Comparison of ENCODE assay signal across 9 mouse cellular contexts in the genomic region with DNA sequence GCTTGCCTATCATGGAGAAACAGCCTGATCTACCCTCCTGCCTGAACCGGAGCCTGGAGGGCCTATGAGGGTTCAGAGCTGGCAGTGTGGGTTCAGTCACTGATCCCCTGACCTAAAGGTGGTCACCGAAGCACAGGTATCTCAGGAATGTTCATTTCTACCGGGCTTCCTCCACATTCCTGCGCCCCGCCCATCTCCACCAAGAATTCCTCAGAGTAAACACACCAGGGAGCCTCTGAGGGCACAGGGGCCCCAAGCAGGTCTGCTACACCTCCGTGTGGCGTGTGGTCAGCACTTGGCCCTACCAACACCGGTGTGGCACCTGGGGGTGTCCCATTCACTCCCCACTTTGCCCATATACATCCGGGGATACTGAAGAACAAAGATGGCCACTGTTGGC. TPM values are rescaled to one million over a fixed set of nuclear protein-coding genes. Genes with fewer than 3 reads are reported as not detected.
DNase-seq lines count a peak whose midpoint lies in the region; ATAC-seq and TF ChIP-seq lines count a peak whose summit lies in the region.
"Had no signal": no experiment of that assay in that cellular context is flagged by ENCODE, and none has a peak within 500 bp of the region (broad histone marks: within the 10 kb centered on the region; RNA-seq: fewer than 3 reads in every experiment).

No protein-coding gene starts in this region.

- no peaks in the 10 kb centered on the region; the same call in 1 of the 2 replicates for H3K27me3 ChIP-seq in E14TG2a.4 (ENCODE audit: insufficient read depth, low read length)
- peaks cover 24% of the 10 kb centered on the region for H3K27me3 ChIP-seq in limb, embryonic 10.5 days (ENCODE audit: low read depth, poor library complexity, severe bottlenecking)
- no peaks in the 10 kb centered on the region; the same call in 1 of the 2 replicates for H3K27me3 ChIP-seq in thymus, adult 2 months (ENCODE audit: control insufficient read depth, insufficient read depth, low read length)

- no peak for ATAC-seq in megakaryocyte, adult 5-6 weeks (ENCODE audit: poor library complexity, severe bottlenecking)
- ATAC-seq: inflammation-experienced regulatory T-cells, adult 6 months had no signal

- no peaks in the 10 kb centered on the region for H3K9me3 ChIP-seq in E14TG2a.4 (ENCODE audit: low read length)
- H3K9me3 ChIP-seq in limb, embryonic 10.5 days (replicated peaks) = no peaks in the 10 kb centered on the region

- H3K36me3 ChIP-seq in E14TG2a.4 (ENCODE audit: insufficient read depth, low read length) = peaks cover 79% of the 10 kb centered on the region
- no peaks in the 10 kb centered on the region for H3K36me3 ChIP-seq in limb, embryonic 10.5 days
- no peaks in the 10 kb centered on the region for H3K36me3 ChIP-seq in thymus, adult 2 months (ENCODE audit: control insufficient read depth, insufficient read depth, low read length)

- WGBS in limb, embryonic 10.5 days = 73% methylated on average over 9 of the region's 9 CpGs
- 89% methylated on average over 9 of the region's 9 CpGs for whole genome bisulfite sequencing in thymus, adult 2 months

- peak overlapping the region; percentile 96 for H3K4me3 ChIP-seq in E14TG2a.4 (replicated peaks; ENCODE audit: low read length)
- H3K4me3 ChIP-seq in limb, embryonic 10.5 days = no peak overlapping the region
- no peak overlapping the region for H3K4me3 ChIP-seq in thymus, adult 2 months (ENCODE audit: control insufficient read depth, insufficient read depth, low read length)

- H3K4me1 ChIP-seq in E14TG2a.4 (replicated peaks; ENCODE audit: low read depth, low read length) = peaks cover 98% of the 10 kb centered on the region
- H3K4me1 ChIP-seq in limb, embryonic 10.5 days = peaks cover 70% of the 10 kb centered on the region
- H3K4me1 ChIP-seq in thymus, adult 2 months (replicated peaks; ENCODE audit: control insufficient read depth, insufficient read depth, low read length) = no peaks in the 10 kb centered on the region; the same call in 1 of the 2 replicates

- 0 out of 2 replicates have a peak overlapping the region, but pooled peaks have one; percentile 15 for H3K27ac ChIP-seq in limb, embryonic 10.5 days
- no peak overlapping the region for H3K27ac ChIP-seq in thymus, adult 2 months (ENCODE audit: control insufficient read depth, insufficient read depth, low read length)

- TF ChIP-seq CTCF in E14TG2a.4 (conservative IDR thresholded peaks at IDR 0.05; ENCODE audit: low read length) = no peak
- no peak for TF ChIP-seq CTCF in thymus, adult 2 months (IDR thresholded peaks at IDR 0.05; ENCODE audit: borderline replicate concordance, control insufficient read depth, extremely low read depth, insufficient read depth, low read length, poor library complexity)

- DNase-seq in 3T3-L1 (ENCODE audit: low read depth, low spot score) = peak; percentile 32
- peak; percentile 50 for DNase-seq in kidney, adult 18-20 months
- no peak for DNase-seq in limb, embryonic 10.5 days (ENCODE audit: low spot score)
- DNase-seq in right cerebral cortex, postnatal 14 days = no peak
- DNase-seq in thymus, adult 2 months = no peak
- DNase-seq: retina, postnatal 1 day had no signal

- no peak for TF ChIP-seq POLR2A in thymus, adult 2 months (IDR thresholded peaks at IDR 0.05; ENCODE audit: control insufficient read depth, extremely low read depth, insufficient read depth, low read length, poor library complexity)

RNA-seq across cellular contexts. Expression of a gene that starts 5.5 kb away (rescaled TPM):
- polyA plus RNA-seq in limb, embryonic 10.5 days (2016; fragmentation: Nextera tagmentation; extraction: Ambion mirVana) = 18.1 and 18.2 TPM in 2 replicates
- 0.48 and 0.83 TPM in 2 replicates for total RNA-seq in megakaryocyte, adult 5-6 weeks (2015)
- 0.18 and 4.0 TPM in 2 replicates for total RNA-seq in megakaryocyte, adult 5-6 weeks (2017)
- polyA plus RNA-seq in thymus, adult 2 months (2012; rRNA removed) = 9.2 and 13.1 TPM in 2 replicates

RNA-seq across cellular contexts. Expression of a gene that starts 37.0 kb away (rescaled TPM):
- polyA plus RNA-seq in limb, embryonic 10.5 days (2016; fragmentation: Nextera tagmentation; extraction: Ambion mirVana) = 530 and 637 TPM in 2 replicates
- 1,036 and 1,070 TPM in 2 replicates for total RNA-seq in megakaryocyte, adult 5-6 weeks (2015)
- total RNA-seq in megakaryocyte, adult 5-6 weeks (2017) = 1,935 and 2,289 TPM in 2 replicates
- 3,034 and 4,273 TPM in 2 replicates for polyA plus RNA-seq in thymus, adult 2 months (2012; rRNA removed)

RNA-seq across cellular contexts. Expression of a gene that starts 48.9 kb away (rescaled TPM):
- 264 and 295 TPM in 2 replicates for polyA plus RNA-seq in limb, embryonic 10.5 days (2016; fragmentation: Nextera tagmentation; extraction: Ambion mirVana)
- 55.7 and 58.0 TPM in 2 replicates for total RNA-seq in megakaryocyte, adult 5-6 weeks (2015)
- total RNA-seq in megakaryocyte, adult 5-6 weeks (2017) = 32.0 and 39.1 TPM in 2 replicates
- polyA plus RNA-seq in thymus, adult 2 months (2012; rRNA removed) = 209 and 213 TPM in 2 replicates

RNA-seq across cellular contexts. Expression of a gene that starts 53.1 kb away (rescaled TPM):
- polyA plus RNA-seq in limb, embryonic 10.5 days (2016; fragmentation: Nextera tagmentation; extraction: Ambion mirVana) = 14.6 and 16.4 TPM in 2 replicates
- total RNA-seq in megakaryocyte, adult 5-6 weeks (2015) = 16.0 and 16.4 TPM in 2 replicates
- total RNA-seq in megakaryocyte, adult 5-6 weeks (2017) = 12.1 and 12.8 TPM in 2 replicates
- 25.7 and 27.3 TPM in 2 replicates for polyA plus RNA-seq in thymus, adult 2 months (2012; rRNA removed)

Comparison
In these comparisons a context has a peak if more than half of its experiments do, and no peak if none do; other contexts are left out.
1. DNase-seq: peak in 3T3-L1 (single experiment) and kidney, adult 18-20 months (single experiment); none in limb, embryonic 10.5 days (single experiment), right cerebral cortex, postnatal 14 days (single experiment) and thymus, adult 2 months (single experiment).